Mouse (Mus musculus) megakaryocyte, embryonic 14.5 days (primary cell): Measurements from ENCODE around the gene Col25a1.

Experiments used
- FLI1 ChIP-seq: IDR thresholded peaks from 2 replicates; pipeline ENCODE4 v1.6.1; 2012; ENCODE audit warnings: low read length, inconsistent platforms, mixed read lengths
- GATA1 ChIP-seq: IDR thresholded peaks from 3 replicates; pipeline ENCODE4 v1.6.1; 2012; ENCODE audit warnings: mixed read lengths, low read length, inconsistent platforms, borderline replicate concordance

DNA sequence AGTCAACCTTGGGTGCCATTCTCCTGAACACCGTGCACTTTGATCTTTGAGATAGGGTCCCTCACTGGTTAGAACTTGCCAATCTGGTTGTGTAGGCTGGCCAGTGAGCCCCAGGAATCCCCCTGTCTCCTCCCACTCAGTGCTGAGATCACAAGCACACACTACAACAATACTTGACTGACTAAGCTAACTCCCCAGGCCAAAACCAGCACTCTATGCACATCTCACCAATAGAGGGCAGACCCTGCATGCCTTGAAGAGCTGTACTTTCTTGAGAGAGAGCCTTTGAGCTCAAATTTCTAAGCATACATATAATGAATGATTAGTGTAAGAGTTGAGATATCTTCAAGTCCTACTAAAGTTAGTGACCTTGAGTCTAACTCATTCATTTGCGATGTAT, 476.6 kb downstream of the Col25a1 start:
- no peak for TF ChIP-seq GATA1
- TF ChIP-seq FLI1, result no peak
